Mouse (Mus musculus) cerebellum, postnatal 4 days (tissue): ENCODE measurements at regions not wholly inside any gene's neighbourhood (a gene's known extent, or its start where the extent isn't known, plus 50 kb on each side); places are given as distances from the start of the nearest gene placed in this dataset.

Source experiments
- DNase-seq, 2 experiments: peaks; one replicate each; pipeline ENCODE4 v3.0.0; 2022; ENCODE audit warnings: low spot score in 2 of 2, mixed read lengths in 1 of 2

- DNase-seq: no peak
Measured at GRCm38 (mm10) chr19:44626261-44626660, 63.6 kb downstream of the Hif1an start.

GRCm38 (mm10) chr19:44629705-44630104 is 67.1 kb downstream of the Hif1an start:
- DNase-seq: no peak

- no peak for DNase-seq
Measured at GRCm38 (mm10) chr19:44631356-44632007, 68.8 kb downstream of the Hif1an start.

- DNase-seq: no peak
Measured at GRCm38 (mm10) chr19:44637145-44637719, 74.6 kb downstream of the Hif1an start.

GRCm38 (mm10) chr19:44640021-44640420 is 77.4 kb downstream of the Hif1an start:
- no peak for DNase-seq

GRCm38 (mm10) chr19:44640551-44640950 is 77.9 kb downstream of the Hif1an start:
- DNase-seq: no peak

- DNase-seq: no peak
Measured at GRCm38 (mm10) chr19:44642294-44642693, 79.6 kb downstream of the Hif1an start.

- no peak for DNase-seq
Measured at GRCm38 (mm10) chr19:44644376-44644775, 81.7 kb downstream of the Hif1an start.

GRCm38 (mm10) chr19:44644929-44645328 is 82.3 kb downstream of the Hif1an start:
- DNase-seq: no peak

GRCm38 (mm10) chr19:44646548-44646947 is 83.9 kb downstream of the Hif1an start:
- no peak for DNase-seq

GRCm38 (mm10) chr19:44649206-44649605 is 86.6 kb downstream of the Hif1an start:
- no peak for DNase-seq

- no peak for DNase-seq
Measured at GRCm38 (mm10) chr19:44650841-44651240, 88.2 kb downstream of the Hif1an start.

GRCm38 (mm10) chr19:44651605-44652004 is 89.0 kb downstream of the Hif1an start:
- no peak for DNase-seq

GRCm38 (mm10) chr19:44655719-44656118 is 93.1 kb downstream of the Hif1an start:
- peak in 1 of 2 experiments; percentile 58 for DNase-seq

GRCm38 (mm10) chr19:44659316-44659715 is 96.5 kb upstream of the Pax2 start:
- no peak for DNase-seq

- DNase-seq: no peak
Measured at GRCm38 (mm10) chr19:44669535-44669958, 86.3 kb upstream of the Pax2 start.

- DNase-seq: no peak
Measured at GRCm38 (mm10) chr19:44674621-44675245, 81.1 kb upstream of the Pax2 start.

- peak in 1 of 2 experiments; percentile 31 for DNase-seq
Measured at GRCm38 (mm10) chr19:44676555-44677120, 79.2 kb upstream of the Pax2 start.

- DNase-seq: no peak
Measured at GRCm38 (mm10) chr19:44677295-44677694, 78.5 kb upstream of the Pax2 start.

- DNase-seq: no peak
Measured at GRCm38 (mm10) chr19:44678686-44679085, 77.2 kb upstream of the Pax2 start.

GRCm38 (mm10) chr19:44681675-44682074 is 74.2 kb upstream of the Pax2 start:
- DNase-seq: no peak

GRCm38 (mm10) chr19:44683191-44683590 is 72.7 kb upstream of the Pax2 start:
- DNase-seq: no peak

- no peak for DNase-seq
Measured at GRCm38 (mm10) chr19:44684061-44684514, 71.8 kb upstream of the Pax2 start.
